Mouse (Mus musculus) cerebellum, adult (tissue): ENCODE measurements at regions not wholly inside any gene's neighbourhood (a gene's known extent, or its start where the extent isn't known, plus 50 kb on each side); places are given as distances from the start of the nearest gene placed in this dataset.
"Not testable (repeated sequence)": the region's sequence is repeated elsewhere in the genome, so short reads cannot be mapped to it uniquely, and the experiment has no call there.

Source experiments
- ATAC-seq: cut with Nextera tagmentation; 2 replicates; pipeline ENCODE4 v1.9.2; 2017; ENCODE audit warnings: mild to moderate bottlenecking, moderate library complexity, mixed read lengths; ENCODE audit not compliant: insufficient number of reproducible peaks, low FRiP score, low TSS enrichment

- no peak for ATAC-seq
Measured at GRCm38 (mm10) chr10:84260931-84261650, 179.3 kb downstream of the Nuak1 start.

GRCm38 (mm10) chr10:84262943-84263342 lies 177.5 kb downstream of the Nuak1 start:
- no peak for ATAC-seq

GRCm38 (mm10) chr10:84285832-84286506 lies 154.4 kb downstream of the Nuak1 start:
- no peak for ATAC-seq

DNA sequence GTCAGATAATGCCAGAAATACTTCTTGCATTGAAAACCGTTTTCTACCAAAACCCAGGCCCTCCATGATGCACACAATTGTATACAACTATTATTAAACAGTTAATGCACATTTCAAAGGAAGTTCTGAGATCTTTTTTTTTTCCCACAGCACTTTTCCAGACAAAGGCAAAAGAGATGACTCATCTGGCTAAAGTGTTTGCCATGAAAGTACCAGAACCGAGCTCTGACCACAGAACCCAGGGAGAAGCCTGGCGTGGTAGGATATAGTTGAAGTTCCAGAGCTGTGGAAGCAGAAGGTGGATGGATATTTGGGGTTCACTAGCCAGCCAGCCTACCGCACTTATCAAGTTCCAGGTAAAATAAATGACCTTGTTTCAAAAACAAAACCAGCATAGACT lies 146.0 kb downstream of the Nuak1 start:
- ATAC-seq = no peak

GRCm38 (mm10) chr10:84296168-84296567 lies 144.2 kb downstream of the Nuak1 start:
- ATAC-seq = no peak

DNA sequence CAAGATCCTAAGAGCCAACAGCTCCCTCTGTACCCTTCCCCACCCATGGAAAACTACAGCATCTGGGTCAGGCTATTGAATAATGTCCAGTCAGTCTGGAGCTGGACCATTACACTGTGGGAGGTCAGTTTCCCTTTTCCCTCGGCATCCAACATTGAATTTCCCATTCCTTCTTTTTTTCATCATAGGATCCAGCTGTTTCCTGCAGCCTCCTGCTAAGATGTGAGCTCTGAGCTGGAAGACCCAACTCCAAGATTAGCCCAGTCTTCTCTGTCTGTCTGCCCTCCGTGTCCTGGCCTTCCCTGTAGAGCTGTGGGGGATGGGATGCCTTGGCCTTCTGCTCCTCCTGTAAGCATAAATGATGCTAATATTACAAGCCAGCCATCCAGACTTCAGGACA lies 138.8 kb downstream of the Nuak1 start:
- ATAC-seq = no peak

DNA sequence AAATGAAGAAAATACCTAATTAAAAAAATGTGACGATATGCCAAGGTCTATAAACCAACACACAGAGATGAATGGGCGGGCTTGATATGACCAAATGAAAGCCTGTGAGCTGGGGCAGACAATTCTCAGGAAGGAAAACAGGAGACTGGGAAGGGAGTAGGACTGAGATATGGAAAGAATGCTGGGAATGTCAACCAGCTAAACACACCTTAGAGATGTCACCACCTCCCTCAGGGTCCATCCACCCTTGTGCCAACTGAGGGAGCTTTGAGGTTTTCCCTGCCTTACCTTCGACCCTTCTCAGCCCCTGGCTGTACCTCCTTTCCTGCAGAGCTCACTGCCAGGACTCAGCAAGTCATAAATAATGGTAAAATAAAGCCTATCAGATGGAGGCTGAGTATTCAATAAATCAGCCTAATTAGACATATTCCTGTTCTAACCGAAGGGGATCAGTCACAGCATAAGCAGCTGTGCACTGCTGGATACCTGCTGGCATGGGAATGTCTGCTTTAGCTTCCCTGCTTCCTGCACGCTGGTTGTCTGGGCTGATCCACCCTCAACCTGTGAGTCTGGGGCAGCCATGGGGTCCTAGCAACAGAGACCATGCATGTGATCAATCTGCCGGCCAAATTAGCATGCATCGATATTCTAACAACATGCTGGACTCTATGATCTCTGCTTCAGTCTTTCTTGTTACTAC lies 137.4 kb downstream of the Nuak1 start:
- ATAC-seq = no peak

DNA sequence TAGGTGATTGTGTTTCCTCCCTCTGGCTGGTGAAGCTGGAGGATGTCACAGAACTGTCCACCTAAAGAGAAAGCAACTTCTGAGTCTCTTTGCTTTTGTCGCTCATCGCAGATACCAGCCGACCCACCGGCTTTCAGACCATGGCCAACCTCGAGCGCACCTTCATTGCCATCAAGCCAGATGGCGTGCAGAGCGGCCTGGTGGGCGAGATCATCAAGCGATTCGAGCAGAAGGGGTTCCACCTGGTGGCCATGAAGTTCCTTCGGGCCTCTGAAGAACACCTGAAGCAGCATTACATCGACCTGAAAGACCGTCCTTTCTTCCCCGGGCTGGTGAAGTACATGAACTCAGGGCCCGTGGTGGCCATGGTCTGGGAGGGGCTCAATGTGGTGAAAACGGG lies 131.7 kb downstream of the Nuak1 start:
- not testable (repeated sequence) for ATAC-seq

DNA sequence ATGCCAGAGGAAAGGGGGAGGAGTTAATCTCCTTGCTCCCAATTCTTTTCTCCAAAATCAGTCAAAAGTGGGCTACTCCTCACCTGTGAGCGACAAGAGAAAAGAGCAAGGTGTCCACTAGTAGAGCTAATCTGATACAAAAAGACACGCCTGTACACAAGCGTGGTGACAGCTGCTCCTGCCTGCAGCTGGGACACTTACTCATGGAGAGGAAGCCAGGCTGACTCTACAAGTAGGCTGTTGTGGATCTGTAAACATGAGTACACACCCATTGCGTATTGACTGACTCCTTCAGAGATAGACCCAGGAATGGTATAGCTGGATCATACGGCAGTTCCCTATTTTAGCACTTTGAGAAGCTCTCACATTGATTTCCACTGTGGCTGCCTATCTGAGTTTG lies 129.7 kb downstream of the Nuak1 start:
- no peak for ATAC-seq

GRCm38 (mm10) chr10:84312656-84313055 lies 127.7 kb downstream of the Nuak1 start:
- no peak for ATAC-seq

DNA sequence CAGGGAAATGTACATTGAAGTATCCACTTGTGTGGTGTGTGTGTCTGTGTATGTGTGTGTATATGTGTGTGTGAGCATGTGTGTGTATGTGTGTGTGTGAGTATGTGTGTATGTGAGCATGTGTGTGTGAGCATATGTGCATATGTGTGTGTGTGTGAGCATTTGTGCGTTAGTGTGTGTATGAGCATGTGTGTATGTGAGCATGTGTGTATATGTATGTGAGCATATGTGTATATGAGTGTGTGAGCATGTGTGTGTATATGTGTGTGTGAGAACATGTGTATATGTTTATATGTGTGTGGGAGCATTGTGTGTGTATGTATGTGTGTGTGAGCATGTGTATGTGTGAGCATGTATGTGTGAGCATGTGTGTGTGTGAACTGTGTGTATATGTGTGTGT lies 123.5 kb downstream of the Nuak1 start:
- ATAC-seq = no peak

- no peak for ATAC-seq
Measured at GRCm38 (mm10) chr10:84317960-84318359, 122.4 kb downstream of the Nuak1 start.
